Mouse (Mus musculus) myocyte (in vitro differentiated cells): ENCODE results near the gene Rpl9.

Source experiments
- CEBPB ChIP-seq: IDR thresholded peaks from 2 replicates; pipeline ENCODE4 v1.6.1; 2011; ENCODE audit warnings: mild to moderate bottlenecking, moderate library complexity; ENCODE audit not compliant: poor library complexity, insufficient read depth, severe bottlenecking
- E2F4 ChIP-seq: IDR thresholded peaks from one replicate; pipeline ENCODE4 v1.6.1; 2011; ENCODE audit warnings: mild to moderate bottlenecking, control low read depth, moderate library complexity; ENCODE audit not compliant: insufficient read depth
- MYOD1 ChIP-seq, 3 experiments: IDR thresholded peaks; one replicate each; pipeline ENCODE4 v1.6.1; 2011; ENCODE audit warnings: control low read depth in 2 of 3, low read depth in 2 of 3, mild to moderate bottlenecking in 2 of 3, moderate library complexity in 1 of 3; ENCODE audit not compliant: insufficient read length in 2 of 3, control insufficient read depth in 1 of 3
- MYOG ChIP-seq, 3 experiments: IDR thresholded peaks; one replicate each; pipeline ENCODE4 v1.6.1; 2011; ENCODE audit warnings: control low read depth in 2 of 3, low read depth in 2 of 3, mild to moderate bottlenecking in 2 of 3; ENCODE audit not compliant: insufficient read length in 2 of 3, control insufficient read depth in 1 of 3, insufficient read depth in 1 of 3
- POLR2A ChIP-seq: IDR thresholded peaks from one replicate; pipeline ENCODE4 v1.6.1; 2011; ENCODE audit warnings: low read depth, mild to moderate bottlenecking, control low read depth, moderate library complexity; ENCODE audit not compliant: insufficient read length
- SRF ChIP-seq: IDR thresholded peaks from one replicate; pipeline ENCODE4 v1.6.1; 2011; ENCODE audit warnings: low read depth; ENCODE audit not compliant: control insufficient read depth, insufficient read length
- TCF12 ChIP-seq: IDR thresholded peaks from one replicate; pipeline ENCODE4 v1.6.1; 2011; ENCODE audit warnings: mild to moderate bottlenecking, control low read depth; ENCODE audit not compliant: poor library complexity, insufficient read depth, severe bottlenecking

GRCm38 (mm10) chr5:65419136-65419535, 27.9 kb upstream of the Rpl9 start:
- TF ChIP-seq POLR2A: no peak
- no peak for TF ChIP-seq MYOG (IDR thresholded peaks at IDR 0.05; ENCODE audit: control insufficient read depth in 1 of 3, insufficient read depth in 1 of 3, insufficient read length in 2 of 3, low read depth in 2 of 3)
- no peak for TF ChIP-seq E2F4
- TF ChIP-seq MYOD1 (IDR thresholded peaks at IDR 0.05; ENCODE audit: control insufficient read depth in 1 of 3, insufficient read length in 2 of 3, low read depth in 2 of 3): no peak
- no peak for TF ChIP-seq TCF12
- TF ChIP-seq CEBPB: no peak
- TF ChIP-seq SRF: no peak
